Mouse (Mus musculus): ENCODE measurements at regions not wholly inside any gene's neighbourhood (a gene's known extent, or its start where the extent isn't known, plus 50 kb on each side); places are given as distances from the start of the nearest gene placed in this dataset.

DNA sequence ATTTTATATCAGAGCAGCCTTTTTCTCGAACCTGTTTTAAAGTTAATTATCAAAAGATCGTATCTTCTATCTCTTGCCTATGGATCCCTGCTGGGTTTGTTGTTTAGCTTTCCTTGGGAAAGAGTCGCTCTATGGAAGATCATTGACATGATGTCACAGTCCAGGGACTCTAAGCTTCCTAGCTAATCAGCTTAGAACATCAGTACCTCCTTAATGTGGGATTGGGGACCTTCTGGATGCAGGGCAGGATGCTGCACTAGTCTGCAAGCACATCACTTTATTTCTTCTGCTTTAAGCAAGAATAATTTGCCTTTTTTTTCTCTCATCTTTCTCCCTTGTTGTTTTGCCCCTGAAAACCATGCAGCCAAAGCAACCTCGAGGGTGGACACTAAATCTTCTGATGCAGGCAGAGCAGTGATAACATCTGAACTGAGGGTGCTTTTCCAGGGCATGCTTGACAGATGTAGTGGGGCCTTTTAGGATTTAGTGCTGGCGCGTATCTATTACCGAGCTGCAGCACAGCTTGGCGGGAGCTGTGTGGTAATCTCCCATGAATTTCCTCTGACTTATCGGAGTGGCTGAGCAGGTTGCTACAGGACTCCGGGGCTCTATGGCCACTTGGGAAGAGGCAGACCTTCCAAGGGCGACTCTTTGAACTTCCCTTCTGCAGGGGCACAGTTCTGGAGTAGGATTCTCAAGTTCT lies 425.0 kb downstream of the Bcl11a start:
- TF ChIP-seq GATA1 (IDR thresholded peaks at IDR 0.05; ENCODE audit: borderline replicate concordance, low read length) (no peak), FLI1 (IDR thresholded peaks at IDR 0.05; ENCODE audit: low read length) (no peak)

Measured in megakaryocyte, embryonic 14.5 days (primary cell).